ENCODE assay signal across 7 mouse cellular contexts in genomic region chr10:108163021-108163410, GRCm38 (mm10). TPM values are rescaled to one million over a fixed set of nuclear protein-coding genes. Genes with fewer than 3 reads are reported as not detected.
DNase-seq lines count a peak whose midpoint lies in the region; ATAC-seq lines count a peak whose summit lies in the region.

No protein-coding gene starts in this region.

- H3K27ac ChIP-seq in liver, embryonic 11.5 days (ENCODE audit: low read depth, low read length): peak overlapping the region; percentile 96
- peak overlapping the region; percentile 99 for H3K27ac ChIP-seq in neural tube, embryonic 13.5 days (replicated peaks)

- WGBS in liver, embryonic 11.5 days: under 1% methylated on average over 12 of the region's 12 CpGs
- under 1% methylated on average over 12 of the region's 12 CpGs for WGBS in neural tube, embryonic 13.5 days

- no peaks in the 10 kb centered on the region for H3K36me3 ChIP-seq in liver, embryonic 11.5 days (ENCODE audit: control insufficient read depth, insufficient read depth, low read length)
- H3K36me3 ChIP-seq in neural tube, embryonic 13.5 days: no peaks in the 10 kb centered on the region

- no peak for ATAC-seq in liver, embryonic 11.5 days (replicated peaks; ENCODE audit: low FRiP score)
- no peak for ATAC-seq in neural tube, embryonic 13.5 days (ENCODE audit: low read depth)

- peaks cover 14% of the 10 kb centered on the region for H3K4me1 ChIP-seq in liver, embryonic 11.5 days (replicated peaks; ENCODE audit: control insufficient read depth, insufficient read depth, low read length)
- peaks cover 35% of the 10 kb centered on the region for H3K4me1 ChIP-seq in neural tube, embryonic 13.5 days (replicated peaks)

- H3K27me3 ChIP-seq in liver, embryonic 11.5 days (replicated peaks; ENCODE audit: control insufficient read depth, insufficient read depth, low read length): no peaks in the 10 kb centered on the region
- H3K27me3 ChIP-seq in neural tube, embryonic 13.5 days: no peaks in the 10 kb centered on the region

- H3K4me3 ChIP-seq in liver, embryonic 11.5 days (ENCODE audit: low read depth, low read length): peak overlapping the region; percentile 100
- H3K4me3 ChIP-seq in neural tube, embryonic 13.5 days: peak overlapping the region; percentile 98

- peak; percentile 16 for DNase-seq in thymus, postnatal 0 days (ENCODE audit: low spot score)
- DNase-seq in thymus, postnatal 10 days (ENCODE audit: low spot score in 2 of 2): no peak
- DNase-seq in cerebellum, postnatal 14 days: peak; percentile 17 to 39
- peak; percentile 21 for DNase-seq in heart, postnatal 4 days
- peak; percentile 51 for DNase-seq in liver, embryonic 11.5 days (ENCODE audit: low spot score)
- no peak for DNase-seq in urinary bladder, postnatal 14 days (ENCODE audit: low spot score)

- no peaks in the 10 kb centered on the region for H3K9me3 ChIP-seq in liver, embryonic 11.5 days (ENCODE audit: control insufficient read depth, low read length)
- H3K9me3 ChIP-seq in neural tube, embryonic 13.5 days: no peaks in the 10 kb centered on the region

- H3K9ac ChIP-seq in liver, embryonic 11.5 days (ENCODE audit: low read depth, low read length): peak overlapping the region; percentile 99
- peak overlapping the region; percentile 97 for H3K9ac ChIP-seq in neural tube, embryonic 13.5 days

- peak overlapping the region; percentile 83 for H3K4me2 ChIP-seq in liver, embryonic 11.5 days
- peak overlapping the region; percentile 79 for H3K4me2 ChIP-seq in neural tube, embryonic 13.5 days

RNA-seq across cellular contexts. Expression of gene Ppp1r12a, which starts 1.0 kb away (rescaled TPM):
- polyA plus RNA-seq in thymus, postnatal 0 days (2015; fragmentation: Nextera tagmentation; extraction: Ambion mirVana): 72.0 and 83.3 TPM in 2 replicates
- total RNA-seq in heart, postnatal 4 days (2021): 100 to 1,000 TPM; 173 to 182 TPM
- polyA plus RNA-seq in liver, embryonic 11.5 days (2014; fragmentation: Nextera tagmentation; extraction: Ambion mirVana): 69.4 and 74.9 TPM in 2 replicates
- 75.5 and 78.9 TPM in 2 replicates for polyA plus RNA-seq in neural tube, embryonic 13.5 days (2015; fragmentation: Nextera tagmentation; extraction: Ambion mirVana)

Comparison
In these comparisons a context has a peak if more than half of its experiments do, and no peak if none do; other contexts are left out.
1. DNase-seq: peak in thymus, postnatal 0 days (single experiment), cerebellum, postnatal 14 days (2 of 2), heart, postnatal 4 days (single experiment) and liver, embryonic 11.5 days (single experiment); none in thymus, postnatal 10 days (0 of 2) and urinary bladder, postnatal 14 days (single experiment).